Mouse (Mus musculus): Measurements from ENCODE around the gene AY761185. TPM values are rescaled to one million over a fixed set of nuclear protein-coding genes. Genes with fewer than 3 reads are reported as not detected.
"Not testable (repeated sequence)": the region's sequence is repeated elsewhere in the genome, so short reads cannot be mapped to it uniquely, and the experiment has no call there.

The AY761185 gene
- not detected in 2 replicates for polyA plus RNA-seq (2016; fragmentation: Nextera tagmentation; extraction: Ambion mirVana)

GRCm38 (mm10) chr8:20944610-20945009 is at the start of gene AY761185:
TSS of gene AY761185 (minus strand) at chr8:20944710.
- Histone ChIP-seq H3K9ac (no peak within 1 kb of the TSS), H3K36me3 (no peaks in the 10 kb centered on the region), H3K4me3 (no peak within 1 kb of the TSS), H3K4me1 (no peaks in the 10 kb centered on the region), H3K4me2 (replicated peaks) (no peak within 1 kb of the TSS), H3K9me3 (replicated peaks) (peaks cover 22% of the 10 kb centered on the region), H3K27ac (no peak within 1 kb of the TSS), H3K27me3 (no peaks in the 10 kb centered on the region)
- WGBS, result 92% methylated on average over 3 of the region's 3 CpGs
- ATAC-seq (ENCODE audit: low FRiP score), result no peak

- H3K9me3 ChIP-seq (replicated peaks); H3K27me3 ChIP-seq: not testable (repeated sequence)
These were observed 49.5 kb upstream of the AY761185 start for GRCm38 (mm10) chr8:20994042-20994441.

GRCm38 (mm10) chr8:20979846-20980245 is 35.3 kb upstream of the AY761185 start:
- Histone ChIP-seq H3K4me2 (replicated peaks) (no peak overlapping the region), H3K36me3 (no peaks in the 10 kb centered on the region), H3K4me3 (no peak overlapping the region), H3K4me1 (no peaks in the 10 kb centered on the region), H3K9ac (no peak overlapping the region), H3K9me3 (replicated peaks) (peaks cover 9% of the 10 kb centered on the region), H3K27ac (no peak overlapping the region), H3K27me3 (no peaks in the 10 kb centered on the region)
- WGBS, result 40% methylated on average over 1 of the region's 1 CpGs
- ATAC-seq (ENCODE audit: low FRiP score), result no peak

More at GRCm38 (mm10) chr8:20994042-20994441, 49.5 kb upstream of the AY761185 start:
- H3K36me3 ChIP-seq; ATAC-seq (ENCODE audit: low FRiP score); H3K4me2 ChIP-seq (replicated peaks); H3K4me3 ChIP-seq; H3K27ac ChIP-seq; H3K9ac ChIP-seq; H3K4me1 ChIP-seq: not testable (repeated sequence)

- ATAC-seq (ENCODE audit: low FRiP score), result no peak
- Histone ChIP-seq H3K36me3 (no peaks in the 10 kb centered on the region), H3K4me1 (no peaks in the 10 kb centered on the region), H3K27me3 (no peaks in the 10 kb centered on the region), H3K4me2 (replicated peaks) (no peak overlapping the region), H3K9ac (no peak overlapping the region), H3K4me3 (no peak overlapping the region), H3K9me3 (replicated peaks) (peaks cover 19% of the 10 kb centered on the region), H3K27ac (no peak overlapping the region)
- WGBS, result 86% methylated on average over 2 of the region's 2 CpGs
These were observed 20.0 kb upstream of the AY761185 start for GRCm38 (mm10) chr8:20964531-20964930.

- WGBS, result 78% methylated on average over 3 of the region's 3 CpGs
- H3K36me3 ChIP-seq, result no peaks in the 10 kb centered on the region
- ATAC-seq (ENCODE audit: low FRiP score), result no peak
- H3K9me3 ChIP-seq (replicated peaks), result peaks cover 37% of the 10 kb centered on the region
- no peak within 1 kb of the TSS for H3K27ac ChIP-seq
- no peaks in the 10 kb centered on the region for H3K4me1 ChIP-seq
- H3K4me3 ChIP-seq, result no peak within 1 kb of the TSS
- no peak within 1 kb of the TSS for H3K4me2 ChIP-seq (replicated peaks)
- H3K27me3 ChIP-seq, result no peaks in the 10 kb centered on the region
- H3K9ac ChIP-seq, result no peak within 1 kb of the TSS
These were observed 22.5 kb downstream of the AY761185 start, which contains the start of gene Gm6040 for GRCm38 (mm10) chr8:20921971-20922370. TSS of gene Gm6040 (minus strand) at chr8:20922071.

GRCm38 (mm10) chr8:20912288-20912687 is 32.2 kb downstream of the AY761185 start:
- Histone ChIP-seq H3K9ac (no peak overlapping the region), H3K9me3 (replicated peaks) (peaks cover 14% of the 10 kb centered on the region), H3K4me1 (no peaks in the 10 kb centered on the region), H3K27me3 (no peaks in the 10 kb centered on the region), H3K4me3 (no peak overlapping the region), H3K36me3 (no peaks in the 10 kb centered on the region), H3K27ac (no peak overlapping the region), H3K4me2 (replicated peaks) (no peak overlapping the region)
- 82% methylated on average over 1 of the region's 1 CpGs for WGBS
- ATAC-seq (ENCODE audit: low FRiP score), result no peak

- Histone ChIP-seq H3K9me3 (replicated peaks) (peaks cover 13% of the 10 kb centered on the region), H3K36me3 (no peaks in the 10 kb centered on the region), H3K4me1 (no peaks in the 10 kb centered on the region), H3K4me3 (no peak overlapping the region), H3K27ac (no peak overlapping the region), H3K4me2 (replicated peaks) (no peak overlapping the region), H3K27me3 (no peaks in the 10 kb centered on the region), H3K9ac (no peak overlapping the region)
- ATAC-seq (ENCODE audit: low FRiP score), result no peak
- 71% methylated on average over 2 of the region's 2 CpGs for WGBS
These were observed 36.3 kb downstream of the AY761185 start for GRCm38 (mm10) chr8:20908256-20908655.

- Histone ChIP-seq H3K4me1 (no peaks in the 10 kb centered on the region), H3K9ac (no peak overlapping the region), H3K27me3 (no peaks in the 10 kb centered on the region), H3K4me2 (replicated peaks) (no peak overlapping the region), H3K36me3 (no peaks in the 10 kb centered on the region), H3K4me3 (no peak overlapping the region), H3K27ac (no peak overlapping the region), H3K9me3 (replicated peaks) (peaks cover 13% of the 10 kb centered on the region)
- ATAC-seq (ENCODE audit: low FRiP score), result no peak
- WGBS, result 85% methylated on average over 2 of the region's 2 CpGs
These were observed 37.4 kb downstream of the AY761185 start for GRCm38 (mm10) chr8:20907119-20907518.

- H3K36me3 ChIP-seq, result no peaks in the 10 kb centered on the region
- no peak within 1 kb of the TSS for H3K4me2 ChIP-seq (replicated peaks)
- peaks cover 32% of the 10 kb centered on the region for H3K9me3 ChIP-seq (replicated peaks)
- WGBS, result 48% methylated on average over 2 of the region's 2 CpGs
- H3K4me1 ChIP-seq, result no peaks in the 10 kb centered on the region
- H3K4me3 ChIP-seq, result no peak within 1 kb of the TSS
- no peaks in the 10 kb centered on the region for H3K27me3 ChIP-seq
- H3K27ac ChIP-seq, result no peak within 1 kb of the TSS
- no peak within 1 kb of the TSS for H3K9ac ChIP-seq
- ATAC-seq (ENCODE audit: low FRiP score), result no peak
These were observed 42.0 kb downstream of the AY761185 start, which contains the start of gene Gm15056 for GRCm38 (mm10) chr8:20902527-20902926. TSS of gene Gm15056 (minus strand) at chr8:20902627.

Other genes with a start within 250 kb of the AY761185 start
- not detected in 2 replicates for gene Defb33, start 52.0 kb downstream of the AY761185 start, polyA plus RNA-seq (2016; fragmentation: Nextera tagmentation; extraction: Ambion mirVana)
- gene Gm15056, start 42.1 kb downstream of the AY761185 start, polyA plus RNA-seq (2016; fragmentation: Nextera tagmentation; extraction: Ambion mirVana), result not detected in 2 replicates
- not detected in 2 replicates for gene Gm6040, start 22.6 kb downstream of the AY761185 start, polyA plus RNA-seq (2016; fragmentation: Nextera tagmentation; extraction: Ambion mirVana)
- gene Defa21, start 80.8 kb upstream of the AY761185 start, polyA plus RNA-seq (2016; fragmentation: Nextera tagmentation; extraction: Ambion mirVana), result not detected in 2 replicates
- gene Defa23, start 110.3 kb upstream of the AY761185 start, polyA plus RNA-seq (2016; fragmentation: Nextera tagmentation; extraction: Ambion mirVana), result not detected in 2 replicates
- not detected in 2 replicates for gene Defa35, start 120.3 kb upstream of the AY761185 start, polyA plus RNA-seq (2016; fragmentation: Nextera tagmentation; extraction: Ambion mirVana)
- not detected in 2 replicates for gene Defa25, start 139.7 kb upstream of the AY761185 start, polyA plus RNA-seq (2016; fragmentation: Nextera tagmentation; extraction: Ambion mirVana)
- not detected in 2 replicates for gene Gm14851, start 151.3 kb upstream of the AY761185 start, polyA plus RNA-seq (2016; fragmentation: Nextera tagmentation; extraction: Ambion mirVana)
- not detected in 2 replicates for gene Defa30, start 189.9 kb upstream of the AY761185 start, polyA plus RNA-seq (2016; fragmentation: Nextera tagmentation; extraction: Ambion mirVana)
- gene Defa22, start 217.6 kb upstream of the AY761185 start, polyA plus RNA-seq (2016; fragmentation: Nextera tagmentation; extraction: Ambion mirVana), result not detected in 2 replicates
- gene Defa31, start 246.9 kb upstream of the AY761185 start, polyA plus RNA-seq (2016; fragmentation: Nextera tagmentation; extraction: Ambion mirVana), result not detected in 2 replicates

All from hindbrain, embryonic 12.5 days (tissue).